Mouse (Mus musculus): ENCODE measurements around the gene Ccdc51. TPM values are rescaled to one million over a fixed set of nuclear protein-coding genes. Genes with fewer than 3 reads are reported as not detected.
A peak's percentile ranks its signal among the peaks of the same experiment; 100 is the strongest.

Gene Ccdc51
- polyA plus RNA-seq, 1 experiment from 2014 or later, result 13.5 TPM

DNA sequence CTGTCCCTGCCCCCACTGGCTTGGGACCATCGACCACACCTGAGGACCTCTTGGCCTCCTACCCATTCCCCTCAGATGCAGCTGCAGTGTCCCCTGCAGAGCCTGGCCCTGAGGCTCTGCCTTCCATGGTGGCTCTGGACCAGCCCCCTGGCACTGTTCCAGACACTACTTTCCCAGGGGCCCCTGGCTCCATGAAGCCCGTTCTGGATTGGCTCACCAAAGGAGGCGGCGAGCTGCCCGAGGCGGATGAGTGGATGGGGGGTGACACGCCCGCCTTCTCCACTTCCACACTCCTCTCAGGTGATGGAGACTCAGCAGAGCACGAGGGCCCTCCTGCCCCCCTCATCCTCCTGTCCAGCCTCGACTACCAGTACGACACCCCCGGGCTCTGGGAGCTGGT is 22.7 kb downstream of the Ccdc51 start:
- Histone ChIP-seq H3K4me1 (ENCODE audit: control insufficient read depth, insufficient read depth, low read length) (peaks cover 33% of the 10 kb centered on the region), H3K36me3 (ENCODE audit: control insufficient read depth, insufficient read depth, low read length) (peaks cover 85% of the 10 kb centered on the region), H3K27ac (ENCODE audit: low read depth, low read length) (no peak overlapping the region), H3K4me3 (ENCODE audit: low read length) (no peak overlapping the region), H3K27me3 (ENCODE audit: control insufficient read depth, insufficient read depth, low read length) (no peaks in the 10 kb centered on the region), H3K9me3 (ENCODE audit: control insufficient read depth, low read length) (no peaks in the 10 kb centered on the region), H3K4me2 (replicated peaks; ENCODE audit: low read depth, low read length) (no peak overlapping the region), H3K9ac (ENCODE audit: low read depth, low read length) (no peak overlapping the region)
- ATAC-seq (ENCODE audit: low FRiP score, low TSS enrichment), result no peak
- 73% methylated on average over 12 of the region's 12 CpGs for WGBS

DNA sequence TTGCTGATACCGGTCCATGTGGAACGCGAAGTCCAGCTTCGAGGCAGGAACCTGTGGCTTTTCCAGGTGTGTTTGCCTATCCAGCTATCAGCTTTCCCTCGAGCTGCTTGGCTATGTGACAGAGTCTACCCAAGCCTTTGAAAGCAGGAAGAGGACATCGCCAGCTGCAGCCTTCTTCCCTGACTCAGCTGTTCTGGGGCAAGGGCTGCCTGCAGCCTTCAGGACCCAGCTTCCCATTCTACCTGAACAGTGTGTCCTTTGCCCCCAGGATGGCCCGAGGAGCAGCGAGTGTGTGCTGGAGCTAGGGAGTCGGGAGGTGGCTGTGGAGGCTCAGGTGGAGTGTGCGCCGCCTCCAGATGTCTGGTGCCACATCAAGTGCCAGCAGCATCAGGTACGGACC is 23.4 kb downstream of the Ccdc51 start:
- no peak overlapping the region for H3K4me3 ChIP-seq (ENCODE audit: low read length)
- 91% methylated on average over 12 of the region's 12 CpGs for WGBS
- H3K4me1 ChIP-seq (ENCODE audit: control insufficient read depth, insufficient read depth, low read length), result peaks cover 29% of the 10 kb centered on the region
- H3K36me3 ChIP-seq (ENCODE audit: control insufficient read depth, insufficient read depth, low read length), result peaks cover 85% of the 10 kb centered on the region
- no peak overlapping the region for H3K9ac ChIP-seq (ENCODE audit: low read depth, low read length)
- no peaks in the 10 kb centered on the region for H3K9me3 ChIP-seq (ENCODE audit: control insufficient read depth, low read length)
- H3K27ac ChIP-seq (ENCODE audit: low read depth, low read length), result no peak overlapping the region
- ATAC-seq (ENCODE audit: low FRiP score, low TSS enrichment), result no peak
- H3K4me2 ChIP-seq (replicated peaks; ENCODE audit: low read depth, low read length), result no peak overlapping the region
- H3K27me3 ChIP-seq (ENCODE audit: control insufficient read depth, insufficient read depth, low read length), result no peaks in the 10 kb centered on the region

GRCm38 (mm10) chr9:109107341-109107740 is 25.0 kb downstream of the Ccdc51 start:
- Histone ChIP-seq H3K9ac (ENCODE audit: low read depth, low read length) (no peak overlapping the region), H3K27me3 (ENCODE audit: control insufficient read depth, insufficient read depth, low read length) (no peaks in the 10 kb centered on the region), H3K4me1 (ENCODE audit: control insufficient read depth, insufficient read depth, low read length) (peaks cover 25% of the 10 kb centered on the region), H3K4me2 (replicated peaks; ENCODE audit: low read depth, low read length) (no peak overlapping the region), H3K9me3 (ENCODE audit: control insufficient read depth, low read length) (no peaks in the 10 kb centered on the region), H3K4me3 (ENCODE audit: low read length) (no peak overlapping the region), H3K36me3 (ENCODE audit: control insufficient read depth, insufficient read depth, low read length) (peaks cover 92% of the 10 kb centered on the region), H3K27ac (ENCODE audit: low read depth, low read length) (peak overlapping the region; percentile 69)
- peak; percentile 79 for ATAC-seq (ENCODE audit: low FRiP score, low TSS enrichment)
- 26% methylated on average over 6 of the region's 6 CpGs for WGBS

DNA sequence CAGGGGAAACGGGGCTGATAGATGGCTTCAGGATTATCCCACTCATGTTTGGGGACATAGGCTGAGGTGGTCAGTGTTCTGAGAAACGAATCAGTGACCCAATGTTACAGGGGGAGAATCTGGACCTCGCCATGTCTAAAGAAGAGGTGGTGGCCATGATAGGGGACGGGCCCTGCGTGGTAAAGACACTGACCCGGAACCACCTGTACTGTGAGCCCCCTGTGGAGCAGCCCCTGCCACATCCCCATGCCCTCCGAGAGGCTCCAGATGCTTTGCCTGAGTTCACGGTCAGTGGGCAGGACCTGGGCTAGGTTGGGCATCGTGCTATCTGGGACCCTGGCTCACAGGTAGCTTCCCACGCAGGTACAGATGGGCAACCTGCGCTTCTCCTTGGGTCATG is 27.9 kb downstream of the Ccdc51 start:
- H3K4me2 ChIP-seq (replicated peaks; ENCODE audit: low read depth, low read length), result no peak overlapping the region
- H3K4me3 ChIP-seq (ENCODE audit: low read length), result no peak overlapping the region
- H3K4me1 ChIP-seq (ENCODE audit: control insufficient read depth, insufficient read depth, low read length), result peaks cover 20% of the 10 kb centered on the region
- ATAC-seq (ENCODE audit: low FRiP score, low TSS enrichment), result no peak
- H3K27ac ChIP-seq (ENCODE audit: low read depth, low read length), result no peak overlapping the region
- no peak overlapping the region for H3K9ac ChIP-seq (ENCODE audit: low read depth, low read length)
- H3K9me3 ChIP-seq (ENCODE audit: control insufficient read depth, low read length), result no peaks in the 10 kb centered on the region
- H3K36me3 ChIP-seq (ENCODE audit: control insufficient read depth, insufficient read depth, low read length), result peaks cover 96% of the 10 kb centered on the region
- H3K27me3 ChIP-seq (ENCODE audit: control insufficient read depth, insufficient read depth, low read length), result no peaks in the 10 kb centered on the region
- WGBS, result 95% methylated on average over 11 of the region's 11 CpGs

- H3K36me3 ChIP-seq (ENCODE audit: control insufficient read depth, insufficient read depth, low read length), result peaks cover 96% of the 10 kb centered on the region
- ATAC-seq (ENCODE audit: low FRiP score, low TSS enrichment), result no peak
- H3K4me3 ChIP-seq (ENCODE audit: low read length), result no peak overlapping the region
- no peaks in the 10 kb centered on the region for H3K9me3 ChIP-seq (ENCODE audit: control insufficient read depth, low read length)
- WGBS, result 87% methylated on average over 4 of the region's 4 CpGs
- no peaks in the 10 kb centered on the region for H3K27me3 ChIP-seq (ENCODE audit: control insufficient read depth, insufficient read depth, low read length)
- H3K4me1 ChIP-seq (ENCODE audit: control insufficient read depth, insufficient read depth, low read length), result peaks cover 16% of the 10 kb centered on the region
- H3K4me2 ChIP-seq (replicated peaks; ENCODE audit: low read depth, low read length), result no peak overlapping the region
- H3K27ac ChIP-seq (ENCODE audit: low read depth, low read length), result no peak overlapping the region
- no peak overlapping the region for H3K9ac ChIP-seq (ENCODE audit: low read depth, low read length)
Observed at GRCm38 (mm10) chr9:109111101-109111500, 28.8 kb downstream of the Ccdc51 start.

- no peak for ATAC-seq (ENCODE audit: low FRiP score, low TSS enrichment)
- Histone ChIP-seq H3K27me3 (ENCODE audit: control insufficient read depth, insufficient read depth, low read length) (no peaks in the 10 kb centered on the region), H3K9me3 (ENCODE audit: control insufficient read depth, low read length) (no peaks in the 10 kb centered on the region), H3K9ac (ENCODE audit: low read depth, low read length) (no peak overlapping the region), H3K4me3 (ENCODE audit: low read length) (no peak overlapping the region), H3K27ac (ENCODE audit: low read depth, low read length) (no peak overlapping the region), H3K4me2 (replicated peaks; ENCODE audit: low read depth, low read length) (no peak overlapping the region), H3K4me1 (ENCODE audit: control insufficient read depth, insufficient read depth, low read length) (peaks cover 12% of the 10 kb centered on the region), H3K36me3 (ENCODE audit: control insufficient read depth, insufficient read depth, low read length) (peaks cover 96% of the 10 kb centered on the region)
- WGBS, result 84% methylated on average over 9 of the region's 9 CpGs
Observed at GRCm38 (mm10) chr9:109111591-109111990, 29.3 kb downstream of the Ccdc51 start.

GRCm38 (mm10) chr9:109113331-109113730 is 31.0 kb downstream of the Ccdc51 start:
- H3K9me3 ChIP-seq (ENCODE audit: control insufficient read depth, low read length), result no peaks in the 10 kb centered on the region
- no peaks in the 10 kb centered on the region for H3K4me1 ChIP-seq (ENCODE audit: control insufficient read depth, insufficient read depth, low read length)
- no peaks in the 10 kb centered on the region for H3K27me3 ChIP-seq (ENCODE audit: control insufficient read depth, insufficient read depth, low read length)
- no peak for ATAC-seq (ENCODE audit: low FRiP score, low TSS enrichment)
- H3K4me3 ChIP-seq (ENCODE audit: low read length), result no peak overlapping the region
- no peak overlapping the region for H3K4me2 ChIP-seq (replicated peaks; ENCODE audit: low read depth, low read length)
- no peak overlapping the region for H3K27ac ChIP-seq (ENCODE audit: low read depth, low read length)
- WGBS, result 88% methylated on average over 8 of the region's 8 CpGs
- H3K36me3 ChIP-seq (ENCODE audit: control insufficient read depth, insufficient read depth, low read length), result peaks cover 98% of the 10 kb centered on the region
- H3K9ac ChIP-seq (ENCODE audit: low read depth, low read length), result no peak overlapping the region

DNA sequence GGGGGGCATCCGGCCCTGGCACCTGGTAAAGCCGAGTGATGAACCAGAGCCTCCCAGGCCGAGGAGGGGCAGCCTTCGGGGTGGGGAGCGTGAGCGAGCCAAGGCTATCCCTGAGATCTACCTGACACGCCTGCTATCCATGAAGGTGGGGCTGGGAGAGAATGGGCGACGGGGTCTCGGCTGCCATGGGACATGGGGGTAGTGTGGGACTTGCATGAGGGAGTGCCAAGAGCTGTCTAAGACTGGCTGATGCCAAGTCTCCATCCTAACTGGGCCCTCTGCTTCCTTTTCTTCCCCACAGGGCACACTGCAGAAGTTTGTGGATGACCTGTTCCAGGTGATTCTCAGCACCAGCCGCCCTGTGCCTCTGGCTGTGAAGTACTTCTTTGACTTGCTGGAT is 32.0 kb downstream of the Ccdc51 start:
- Histone ChIP-seq H3K4me1 (ENCODE audit: control insufficient read depth, insufficient read depth, low read length) (no peaks in the 10 kb centered on the region), H3K36me3 (ENCODE audit: control insufficient read depth, insufficient read depth, low read length) (peaks cover 98% of the 10 kb centered on the region), H3K4me2 (replicated peaks; ENCODE audit: low read depth, low read length) (no peak overlapping the region), H3K27ac (ENCODE audit: low read depth, low read length) (no peak overlapping the region), H3K9ac (ENCODE audit: low read depth, low read length) (no peak overlapping the region), H3K4me3 (ENCODE audit: low read length) (no peak overlapping the region), H3K9me3 (ENCODE audit: control insufficient read depth, low read length) (no peaks in the 10 kb centered on the region), H3K27me3 (ENCODE audit: control insufficient read depth, insufficient read depth, low read length) (no peaks in the 10 kb centered on the region)
- WGBS, result 93% methylated on average over 11 of the region's 11 CpGs
- no peak for ATAC-seq (ENCODE audit: low FRiP score, low TSS enrichment)

- Histone ChIP-seq H3K9ac (ENCODE audit: low read depth, low read length) (no peak overlapping the region), H3K9me3 (ENCODE audit: control insufficient read depth, low read length) (no peaks in the 10 kb centered on the region), H3K4me2 (replicated peaks; ENCODE audit: low read depth, low read length) (no peak overlapping the region), H3K4me1 (ENCODE audit: control insufficient read depth, insufficient read depth, low read length) (no peaks in the 10 kb centered on the region), H3K36me3 (ENCODE audit: control insufficient read depth, insufficient read depth, low read length) (peaks cover 95% of the 10 kb centered on the region), H3K4me3 (ENCODE audit: low read length) (no peak overlapping the region), H3K27ac (ENCODE audit: low read depth, low read length) (no peak overlapping the region), H3K27me3 (ENCODE audit: control insufficient read depth, insufficient read depth, low read length) (no peaks in the 10 kb centered on the region)
- WGBS, result 90% methylated on average over 7 of the region's 7 CpGs
- ATAC-seq (ENCODE audit: low FRiP score, low TSS enrichment), result no peak
Observed at GRCm38 (mm10) chr9:109114871-109115270, 32.6 kb downstream of the Ccdc51 start.

- no peaks in the 10 kb centered on the region for H3K9me3 ChIP-seq (ENCODE audit: control insufficient read depth, low read length)
- ATAC-seq (ENCODE audit: low FRiP score, low TSS enrichment), result no peak
- H3K4me1 ChIP-seq (ENCODE audit: control insufficient read depth, insufficient read depth, low read length), result no peaks in the 10 kb centered on the region
- 93% methylated on average over 10 of the region's 10 CpGs for WGBS
- no peak overlapping the region for H3K4me2 ChIP-seq (replicated peaks; ENCODE audit: low read depth, low read length)
- peaks cover 82% of the 10 kb centered on the region for H3K36me3 ChIP-seq (ENCODE audit: control insufficient read depth, insufficient read depth, low read length)
- no peaks in the 10 kb centered on the region for H3K27me3 ChIP-seq (ENCODE audit: control insufficient read depth, insufficient read depth, low read length)
- no peak overlapping the region for H3K9ac ChIP-seq (ENCODE audit: low read depth, low read length)
- no peak overlapping the region for H3K4me3 ChIP-seq (ENCODE audit: low read length)
- H3K27ac ChIP-seq (ENCODE audit: low read depth, low read length), result no peak overlapping the region
Observed at GRCm38 (mm10) chr9:109116205-109116604, 33.9 kb downstream of the Ccdc51 start.
